Mouse (Mus musculus): Measurements from ENCODE around the gene Tk1. TPM values are rescaled to one million over a fixed set of nuclear protein-coding genes. Genes with fewer than 3 reads are reported as not detected.

Gene Tk1
- polyA plus RNA-seq, 1 experiment from 2014 or later, result 12.4 TPM

- H3K9ac ChIP-seq (replicated peaks; ENCODE audit: low read depth), result peak within 1 kb of the TSS; percentile 43
- TF ChIP-seq CTCF (IDR thresholded peaks at IDR 0.05) (no peak), EP300 (IDR thresholded peaks at IDR 0.05) (no peak)
- peaks cover 13% of the 10 kb centered on the region; the same call in 1 of the 2 replicates for H3K4me1 ChIP-seq (ENCODE audit: insufficient read depth, low read depth, low read length)
- peak; percentile 99 for ATAC-seq
- no peaks in the 10 kb centered on the region for H3K36me3 ChIP-seq (ENCODE audit: insufficient read depth, low read length)
- peak within 1 kb of the TSS; percentile 69 for H3K4me2 ChIP-seq (replicated peaks; ENCODE audit: low read depth, low read length)
- WGBS, result 1% methylated on average over 50 of the region's 51 CpGs
- no peaks in the 10 kb centered on the region for H3K27me3 ChIP-seq (replicated peaks; ENCODE audit: insufficient read depth, low read length)
- H3K27ac ChIP-seq (ENCODE audit: low read length), result peak within 1 kb of the TSS; percentile 86
- peak; percentile 98 for DNase-seq (ENCODE audit: low spot score)
- no peaks in the 10 kb centered on the region for H3K9me3 ChIP-seq (ENCODE audit: low read length)
- peak within 1 kb of the TSS; percentile 65 for H3K4me3 ChIP-seq (ENCODE audit: low read depth, low read length)
Measured at GRCm38 (mm10) chr11:117848985-117849671, 23.2 kb upstream of the Tk1 start, which contains the start of gene Birc5. Birc5 (plus strand) TSS chr11:117849251.

- DNase-seq (ENCODE audit: low spot score) (peak; percentile 75), ATAC-seq (peak; percentile 60)
- Histone ChIP-seq H3K27me3 (replicated peaks; ENCODE audit: insufficient read depth, low read length) (no peaks in the 10 kb centered on the region), H3K9me3 (ENCODE audit: low read length) (no peaks in the 10 kb centered on the region), H3K9ac (replicated peaks; ENCODE audit: low read depth) (peak overlapping the region; percentile 43), H3K27ac (ENCODE audit: low read length) (peak overlapping the region; percentile 86), H3K36me3 (ENCODE audit: insufficient read depth, low read length) (no peaks in the 10 kb centered on the region), H3K4me3 (ENCODE audit: low read depth, low read length) (peak overlapping the region; percentile 65), H3K4me1 (ENCODE audit: insufficient read depth, low read depth, low read length) (peaks cover 13% of the 10 kb centered on the region; the same call in 1 of the 2 replicates), H3K4me2 (replicated peaks; ENCODE audit: low read depth, low read length) (peak overlapping the region; percentile 69)
- TF ChIP-seq EP300 (IDR thresholded peaks at IDR 0.05) (no peak), CTCF (IDR thresholded peaks at IDR 0.05) (no peak)
- 5% methylated on average over 18 of the region's 19 CpGs for WGBS
Measured at GRCm38 (mm10) chr11:117848271-117848984, 22.5 kb upstream of the Tk1 start.

GRCm38 (mm10) chr11:117847593-117848215 lies 21.8 kb upstream of the Tk1 start:
- WGBS, result 66% methylated on average over 7 of the region's 7 CpGs
- Histone ChIP-seq H3K4me1 (ENCODE audit: insufficient read depth, low read depth, low read length) (peaks cover 13% of the 10 kb centered on the region; the same call in 1 of the 2 replicates), H3K36me3 (ENCODE audit: insufficient read depth, low read length) (no peaks in the 10 kb centered on the region), H3K27ac (ENCODE audit: low read length) (peak overlapping the region; percentile 86), H3K27me3 (replicated peaks; ENCODE audit: insufficient read depth, low read length) (no peaks in the 10 kb centered on the region), H3K9me3 (ENCODE audit: low read length) (no peaks in the 10 kb centered on the region), H3K4me2 (replicated peaks; ENCODE audit: low read depth, low read length) (peak overlapping the region; percentile 69), H3K4me3 (ENCODE audit: low read depth, low read length) (no peak overlapping the region), H3K9ac (replicated peaks; ENCODE audit: low read depth) (no peak overlapping the region; the same call in 1 of the 2 replicates)
- no peak for DNase-seq (ENCODE audit: low spot score)
- TF ChIP-seq CTCF (IDR thresholded peaks at IDR 0.05) (no peak), EP300 (IDR thresholded peaks at IDR 0.05) (no peak)
- no peak for ATAC-seq

- no peak for ATAC-seq
- no peaks in the 10 kb centered on the region for H3K9me3 ChIP-seq (ENCODE audit: low read length)
- no peaks in the 10 kb centered on the region for H3K27me3 ChIP-seq (replicated peaks; ENCODE audit: insufficient read depth, low read length)
- TF ChIP-seq CTCF (IDR thresholded peaks at IDR 0.05) (peak; percentile 54), EP300 (IDR thresholded peaks at IDR 0.05) (no peak)
- no peak overlapping the region for H3K4me3 ChIP-seq (ENCODE audit: low read depth, low read length)
- no peak overlapping the region for H3K27ac ChIP-seq (ENCODE audit: low read length)
- H3K9ac ChIP-seq (replicated peaks; ENCODE audit: low read depth), result no peak overlapping the region
- H3K4me2 ChIP-seq (replicated peaks; ENCODE audit: low read depth, low read length), result no peak overlapping the region
- peak; percentile 54 for DNase-seq (ENCODE audit: low spot score)
- H3K4me1 ChIP-seq (ENCODE audit: insufficient read depth, low read depth, low read length), result peaks cover 13% of the 10 kb centered on the region; the same call in 1 of the 2 replicates
- WGBS, result 42% methylated on average over 5 of the region's 5 CpGs
- H3K36me3 ChIP-seq (ENCODE audit: insufficient read depth, low read length), result no peaks in the 10 kb centered on the region
Measured at GRCm38 (mm10) chr11:117846640-117847039, 20.7 kb upstream of the Tk1 start.

- no peak for ATAC-seq
Measured at GRCm38 (mm10) chr11:117845651-117846050, 19.8 kb upstream of the Tk1 start.

GRCm38 (mm10) chr11:117844997-117845396 lies 19.1 kb upstream of the Tk1 start:
- H3K36me3 ChIP-seq (ENCODE audit: insufficient read depth, low read length), result no peaks in the 10 kb centered on the region
- no peak overlapping the region for H3K4me3 ChIP-seq (ENCODE audit: low read depth, low read length)
- 58% methylated on average over 2 of the region's 2 CpGs for WGBS
- no peaks in the 10 kb centered on the region for H3K27me3 ChIP-seq (replicated peaks; ENCODE audit: insufficient read depth, low read length)
- no peak for ATAC-seq
- no peak for DNase-seq (ENCODE audit: low spot score)
- H3K4me2 ChIP-seq (replicated peaks; ENCODE audit: low read depth, low read length), result no peak overlapping the region
- no peak overlapping the region for H3K9ac ChIP-seq (replicated peaks; ENCODE audit: low read depth)
- TF ChIP-seq EP300 (IDR thresholded peaks at IDR 0.05), result no peak
- no peak for TF ChIP-seq CTCF (IDR thresholded peaks at IDR 0.05)
- H3K27ac ChIP-seq (ENCODE audit: low read length), result no peak overlapping the region
- H3K4me1 ChIP-seq (ENCODE audit: insufficient read depth, low read depth, low read length), result peaks cover 13% of the 10 kb centered on the region; the same call in 1 of the 2 replicates
- H3K9me3 ChIP-seq (ENCODE audit: low read length), result no peaks in the 10 kb centered on the region

More at GRCm38 (mm10) chr11:117845651-117846050, 19.8 kb upstream of the Tk1 start:
- Histone ChIP-seq H3K4me1 (ENCODE audit: insufficient read depth, low read depth, low read length) (peaks cover 13% of the 10 kb centered on the region; the same call in 1 of the 2 replicates), H3K4me2 (replicated peaks; ENCODE audit: low read depth, low read length) (no peak overlapping the region), H3K27ac (ENCODE audit: low read length) (no peak overlapping the region), H3K4me3 (ENCODE audit: low read depth, low read length) (no peak overlapping the region), H3K9ac (replicated peaks; ENCODE audit: low read depth) (no peak overlapping the region), H3K27me3 (replicated peaks; ENCODE audit: insufficient read depth, low read length) (no peaks in the 10 kb centered on the region), H3K9me3 (ENCODE audit: low read length) (no peaks in the 10 kb centered on the region), H3K36me3 (ENCODE audit: insufficient read depth, low read length) (no peaks in the 10 kb centered on the region)
- WGBS, result 74% methylated on average over 2 of the region's 2 CpGs
- no peak for TF ChIP-seq CTCF (IDR thresholded peaks at IDR 0.05)
- no peak for TF ChIP-seq EP300 (IDR thresholded peaks at IDR 0.05)
- no peak for DNase-seq (ENCODE audit: low spot score)

Data from lung, postnatal 0 days (tissue).